Mouse (Mus musculus): ENCODE measurements around the gene Dnpep.
A peak's percentile ranks its signal among the peaks of the same experiment; 100 is the strongest.

GRCm38 (mm10) chr1:75264091-75264880, 53.5 kb downstream of the Dnpep start, which contains the start of gene Ptprn:
- TF ChIP-seq CTCF (IDR thresholded peaks at IDR 0.05; ENCODE audit: borderline replicate concordance, insufficient read depth, low read depth, low read length) (0 out of 2 replicates have a peak, but pooled peaks have one; percentile 15), POLR2A (IDR thresholded peaks at IDR 0.05; ENCODE audit: borderline replicate concordance, insufficient read depth, low read length) (peak; percentile 49; the same call in 1 of the 2 replicates)

Measured in cerebellum, adult 2 months (tissue).